Mouse (Mus musculus) neutrophil, adult 5-6 weeks (primary cell): ENCODE data around the gene Syt16. TPM values are rescaled to one million over a fixed set of nuclear protein-coding genes. Genes with fewer than 3 reads are reported as not detected.

Experiments used
- total RNA-seq: library from RNA; stranded (forward); fragments of 200-1000 nt; gene quantifications from 2 replicates; pipeline ENCODE4 v1.2.3, GENCODE M21; 2017

The Syt16 gene
- total RNA-seq, 1 experiment from 2014 or later = not detected

Other genes with a start within 250 kb of the Syt16 start
- gene Hif1a, start 96.3 kb upstream of the Syt16 start, total RNA-seq = 120 and 135 TPM in 2 replicates
- gene Gm49321, start 60.0 kb upstream of the Syt16 start, total RNA-seq = not detected in 2 replicates
- gene Snapc1, start 33.2 kb upstream of the Syt16 start, total RNA-seq = 18.7 and 25.3 TPM in 2 replicates